Mouse (Mus musculus): ENCODE results near the gene Gm6583. TPM values are rescaled to one million over a fixed set of nuclear protein-coding genes. Genes with fewer than 3 reads are reported as not detected.

The Gm6583 gene
- polyA plus RNA-seq, 1 experiment: not detected

DNA sequence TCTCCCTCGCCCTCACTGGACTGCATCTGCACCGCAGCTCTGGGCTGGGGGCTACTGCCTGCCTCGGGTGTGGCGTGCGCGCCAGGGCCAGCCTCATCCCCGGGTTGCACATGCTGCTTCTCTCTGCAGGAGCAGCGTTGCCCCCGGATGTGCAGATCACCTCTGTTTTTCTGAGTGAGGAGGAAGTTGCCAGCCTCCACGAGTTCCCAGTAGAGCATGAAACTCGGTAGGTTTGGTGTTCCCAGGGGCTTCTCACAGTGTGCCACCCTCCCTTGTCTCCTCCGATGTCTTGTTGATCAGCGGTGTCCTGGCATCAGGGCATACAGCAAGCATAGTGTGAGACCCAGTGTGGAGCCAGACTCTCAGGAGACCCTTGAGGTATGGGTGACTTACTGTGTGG, 13.5 kb upstream of the Gm6583 start:
- no peak for TF ChIP-seq CTCF (IDR thresholded peaks at IDR 0.05; ENCODE audit: extremely low read depth, insufficient read depth, insufficient read length, insufficient replicate concordance)
- TF ChIP-seq POLR2A (IDR thresholded peaks at IDR 0.05; ENCODE audit: low read depth, low read length): no peak
- WGBS: 28% methylated on average over 13 of the region's 13 CpGs
- no peak for DNase-seq (ENCODE audit: low read depth in 1 of 2, low spot score in 2 of 2)
- Histone ChIP-seq H3K4me1 (ENCODE audit: control insufficient read depth, insufficient read depth, insufficient read length) (peaks cover 18% of the 10 kb centered on the region), H3K36me3 (ENCODE audit: control insufficient read depth, insufficient read depth, low read length) (peaks cover 6% of the 10 kb centered on the region), H3K4me3 (ENCODE audit: extremely low read depth, insufficient read depth, insufficient read length) (no peak overlapping the region), H3K27ac (ENCODE audit: insufficient read depth, low read length) (peak overlapping the region; percentile 30; the same call in 1 of the 2 replicates), H3K27me3 (ENCODE audit: control insufficient read depth, insufficient read depth, low read length) (no peaks in the 10 kb centered on the region)

DNA sequence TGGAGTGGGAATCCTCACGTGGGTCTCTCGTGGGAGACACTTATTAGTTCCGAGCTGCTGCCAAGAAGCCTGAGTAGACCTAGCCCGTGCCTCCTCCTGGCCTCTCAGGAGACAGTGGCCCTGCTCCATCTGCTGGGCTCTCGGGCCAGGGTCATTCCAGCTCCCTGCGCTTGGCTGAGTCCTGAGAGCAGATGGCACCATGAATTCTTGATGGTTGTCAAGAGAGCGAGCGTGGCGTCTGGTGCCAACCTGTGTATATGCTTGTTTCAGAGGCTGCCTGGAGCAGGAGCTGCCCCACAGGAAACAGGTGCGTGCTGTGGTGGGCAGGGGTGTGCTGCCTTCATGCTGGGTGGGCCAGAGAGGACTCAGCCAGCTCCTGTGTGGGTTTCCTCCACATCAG, 12.8 kb upstream of the Gm6583 start:
- 42% methylated on average over 10 of the region's 10 CpGs for WGBS
- Histone ChIP-seq H3K36me3 (ENCODE audit: control insufficient read depth, insufficient read depth, low read length) (peaks cover 8% of the 10 kb centered on the region), H3K4me1 (ENCODE audit: control insufficient read depth, insufficient read depth, insufficient read length) (peaks cover 18% of the 10 kb centered on the region), H3K27ac (ENCODE audit: insufficient read depth, low read length) (0 out of 2 replicates have a peak overlapping the region, but pooled peaks have one; percentile 11), H3K4me3 (ENCODE audit: extremely low read depth, insufficient read depth, insufficient read length) (no peak overlapping the region), H3K27me3 (ENCODE audit: control insufficient read depth, insufficient read depth, low read length) (no peaks in the 10 kb centered on the region)
- DNase-seq (ENCODE audit: low read depth in 1 of 2, low spot score in 2 of 2): no peak
- TF ChIP-seq CTCF (IDR thresholded peaks at IDR 0.05; ENCODE audit: extremely low read depth, insufficient read depth, insufficient read length, insufficient replicate concordance) (no peak), POLR2A (IDR thresholded peaks at IDR 0.05; ENCODE audit: low read depth, low read length) (no peak)

DNA sequence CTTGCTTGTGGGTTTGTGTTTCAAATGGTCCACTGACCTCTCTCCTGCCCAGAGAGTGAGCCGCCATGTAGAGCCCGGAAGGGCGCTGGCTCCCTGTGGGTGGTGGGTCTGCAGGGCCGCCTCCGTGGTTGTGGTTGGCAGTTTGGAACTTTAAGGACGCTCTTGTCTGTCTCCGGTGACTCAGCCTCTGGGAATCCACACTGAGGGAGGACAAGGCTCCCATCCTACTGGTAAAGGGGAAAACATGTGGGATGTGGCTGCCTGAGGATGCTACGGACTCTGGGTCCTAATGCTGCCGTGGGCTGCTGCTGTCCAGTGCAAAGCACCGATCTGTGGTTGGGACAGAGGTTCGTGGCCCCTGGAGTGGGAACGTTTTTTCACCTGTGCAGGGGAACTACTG, 12.1 kb upstream of the Gm6583 start:
- H3K36me3 ChIP-seq (ENCODE audit: control insufficient read depth, insufficient read depth, low read length): peaks cover 8% of the 10 kb centered on the region
- TF ChIP-seq POLR2A (IDR thresholded peaks at IDR 0.05; ENCODE audit: low read depth, low read length) (no peak), CTCF (IDR thresholded peaks at IDR 0.05; ENCODE audit: extremely low read depth, insufficient read depth, insufficient read length, insufficient replicate concordance) (no peak)
- no peak overlapping the region for H3K27ac ChIP-seq (ENCODE audit: insufficient read depth, low read length)
- H3K4me3 ChIP-seq (ENCODE audit: extremely low read depth, insufficient read depth, insufficient read length): no peak overlapping the region
- no peaks in the 10 kb centered on the region for H3K27me3 ChIP-seq (ENCODE audit: control insufficient read depth, insufficient read depth, low read length)
- WGBS: 51% methylated on average over 12 of the region's 12 CpGs
- peaks cover 18% of the 10 kb centered on the region for H3K4me1 ChIP-seq (ENCODE audit: control insufficient read depth, insufficient read depth, insufficient read length)
- DNase-seq (ENCODE audit: low read depth in 1 of 2, low spot score in 2 of 2): no peak

DNA sequence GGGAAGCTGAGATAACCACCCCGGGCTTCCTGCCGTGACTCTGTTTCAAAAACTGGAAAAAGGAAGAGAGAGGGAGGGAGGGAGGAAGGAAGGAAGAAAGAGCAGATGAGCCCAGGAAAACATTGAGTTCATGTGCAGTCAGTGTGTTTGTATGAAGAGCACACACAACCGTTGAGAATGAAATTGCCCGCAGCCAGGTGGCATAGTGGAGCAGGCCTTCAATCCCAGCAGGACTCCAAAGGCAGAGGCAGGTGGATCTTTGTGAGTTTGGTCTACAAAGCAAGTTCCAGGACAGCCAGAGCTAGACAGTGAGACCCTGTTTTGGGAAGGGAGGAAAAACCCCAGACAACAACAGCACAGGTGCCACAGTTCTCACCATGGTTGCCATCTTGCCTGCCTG, 11.5 kb upstream of the Gm6583 start:
- Histone ChIP-seq H3K27me3 (ENCODE audit: control insufficient read depth, insufficient read depth, low read length) (no peaks in the 10 kb centered on the region), H3K4me3 (ENCODE audit: extremely low read depth, insufficient read depth, insufficient read length) (no peak overlapping the region), H3K4me1 (ENCODE audit: control insufficient read depth, insufficient read depth, insufficient read length) (peaks cover 18% of the 10 kb centered on the region), H3K36me3 (ENCODE audit: control insufficient read depth, insufficient read depth, low read length) (peaks cover 8% of the 10 kb centered on the region), H3K27ac (ENCODE audit: insufficient read depth, low read length) (no peak overlapping the region)
- TF ChIP-seq CTCF (IDR thresholded peaks at IDR 0.05; ENCODE audit: extremely low read depth, insufficient read depth, insufficient read length, insufficient replicate concordance): no peak
- TF ChIP-seq POLR2A (IDR thresholded peaks at IDR 0.05; ENCODE audit: low read depth, low read length): no peak
- 81% methylated on average over 4 of the region's 4 CpGs for WGBS
- DNase-seq (ENCODE audit: low read depth in 1 of 2, low spot score in 2 of 2): no peak

- TF ChIP-seq CTCF (IDR thresholded peaks at IDR 0.05; ENCODE audit: extremely low read depth, insufficient read depth, insufficient read length, insufficient replicate concordance) (no peak), POLR2A (IDR thresholded peaks at IDR 0.05; ENCODE audit: low read depth, low read length) (no peak)
- no peak overlapping the region for H3K27ac ChIP-seq (ENCODE audit: insufficient read depth, low read length)
- H3K4me3 ChIP-seq (ENCODE audit: extremely low read depth, insufficient read depth, insufficient read length): no peak overlapping the region
- no peaks in the 10 kb centered on the region for H3K27me3 ChIP-seq (ENCODE audit: control insufficient read depth, insufficient read depth, low read length)
- 93% methylated on average over 6 of the region's 6 CpGs for WGBS
- peaks cover 18% of the 10 kb centered on the region for H3K4me1 ChIP-seq (ENCODE audit: control insufficient read depth, insufficient read depth, insufficient read length)
- peaks cover 10% of the 10 kb centered on the region for H3K36me3 ChIP-seq (ENCODE audit: control insufficient read depth, insufficient read depth, low read length)
- DNase-seq (ENCODE audit: low read depth in 1 of 2, low spot score in 2 of 2): no peak
Measured at GRCm38 (mm10) chr5:112366879-112367278, 11.0 kb upstream of the Gm6583 start.

- DNase-seq (ENCODE audit: low read depth in 1 of 2, low spot score in 2 of 2): no peak
- no peaks in the 10 kb centered on the region for H3K27me3 ChIP-seq (ENCODE audit: control insufficient read depth, insufficient read depth, low read length)
- TF ChIP-seq POLR2A (IDR thresholded peaks at IDR 0.05; ENCODE audit: low read depth, low read length) (no peak), CTCF (IDR thresholded peaks at IDR 0.05; ENCODE audit: extremely low read depth, insufficient read depth, insufficient read length, insufficient replicate concordance) (no peak)
- WGBS: 90% methylated on average over 10 of the region's 10 CpGs
- peaks cover 7% of the 10 kb centered on the region for H3K36me3 ChIP-seq (ENCODE audit: control insufficient read depth, insufficient read depth, low read length)
- H3K4me1 ChIP-seq (ENCODE audit: control insufficient read depth, insufficient read depth, insufficient read length): peaks cover 12% of the 10 kb centered on the region
- no peak overlapping the region for H3K4me3 ChIP-seq (ENCODE audit: extremely low read depth, insufficient read depth, insufficient read length)
- no peak overlapping the region for H3K27ac ChIP-seq (ENCODE audit: insufficient read depth, low read length)
Measured at GRCm38 (mm10) chr5:112364184-112364797, 8.5 kb upstream of the Gm6583 start.

DNA sequence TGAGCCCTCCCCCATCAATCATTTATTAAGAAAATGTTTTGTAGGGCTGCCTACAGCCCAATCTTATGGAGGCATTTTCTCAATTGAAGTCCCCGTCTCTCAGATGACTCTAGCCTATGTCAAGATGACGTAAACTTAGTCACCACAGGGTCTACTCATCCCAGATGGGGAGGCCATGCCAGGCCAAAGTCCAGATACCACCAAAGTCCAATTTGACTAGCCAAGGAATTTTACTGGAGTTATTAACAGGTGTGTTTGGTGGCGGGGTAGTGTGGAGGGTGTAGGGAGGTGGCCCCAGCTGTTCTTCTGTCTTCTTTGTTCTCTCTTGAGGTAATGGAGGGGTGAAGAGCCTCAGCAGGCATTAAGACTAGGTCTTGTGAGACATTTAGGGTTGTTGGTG, 4.2 kb upstream of the Gm6583 start:
- Histone ChIP-seq H3K27ac (ENCODE audit: insufficient read depth, low read length) (no peak overlapping the region), H3K4me3 (ENCODE audit: extremely low read depth, insufficient read depth, insufficient read length) (no peak overlapping the region), H3K36me3 (ENCODE audit: control insufficient read depth, insufficient read depth, low read length) (peaks cover 11% of the 10 kb centered on the region), H3K27me3 (ENCODE audit: control insufficient read depth, insufficient read depth, low read length) (no peaks in the 10 kb centered on the region), H3K4me1 (ENCODE audit: control insufficient read depth, insufficient read depth, insufficient read length) (no peaks in the 10 kb centered on the region)
- TF ChIP-seq POLR2A (IDR thresholded peaks at IDR 0.05; ENCODE audit: low read depth, low read length): no peak
- no peak for TF ChIP-seq CTCF (IDR thresholded peaks at IDR 0.05; ENCODE audit: extremely low read depth, insufficient read depth, insufficient read length, insufficient replicate concordance)
- WGBS: 91% methylated on average over 3 of the region's 3 CpGs
- no peak for DNase-seq (ENCODE audit: low read depth in 1 of 2, low spot score in 2 of 2)
